Mouse (Mus musculus) liver, postnatal 0 days (tissue): ENCODE results near the gene Ankrd13a. TPM values are rescaled to one million over a fixed set of nuclear protein-coding genes. Genes with fewer than 3 reads are reported as not detected.
A peak's percentile ranks its signal among the peaks of the same experiment; 100 is the strongest.

Experiments
- ATAC-seq: fragments of 200-750 bp; cut with Nextera tagmentation; 2 replicates; pipeline ENCODE4 v1.8.0; 2017; ENCODE audit warnings: mild to moderate bottlenecking, moderate library complexity
- DNase-seq: peaks from one replicate; pipeline ENCODE4 v3.0.0-alpha.2; 2016
- H3K27ac ChIP-seq: fragments of 300-500 bp; sonication (generic); 2 replicates; pipeline ENCODE4 v1.5.1; 2014; ENCODE audit warnings: antibody characterized with exemption, moderate library complexity, mild to moderate bottlenecking, low read depth
- H3K27me3 ChIP-seq: fragments of 300-500 bp; sonication (generic); 2 replicates; pipeline ENCODE4 v1.6.1; 2014; ENCODE audit warnings: low read length, control low read depth, mixed read lengths; ENCODE audit not compliant: insufficient read depth
- H3K36me3 ChIP-seq: fragments of 300-500 bp; sonication (generic); replicated peaks from 2 replicates; pipeline ENCODE4 v1.6.1; 2014; ENCODE audit warnings: mild to moderate bottlenecking, control low read depth, low read length, moderate library complexity, mixed read lengths; ENCODE audit not compliant: insufficient read depth
- H3K4me1 ChIP-seq: fragments of 300-500 bp; sonication (generic); 2 replicates; pipeline ENCODE4 v1.6.1; 2014; ENCODE audit warnings: antibody characterized with exemption, mild to moderate bottlenecking, control low read depth; ENCODE audit not compliant: insufficient read depth
- H3K4me2 ChIP-seq: fragments of 300-500 bp; sonication (generic); 2 replicates; pipeline ENCODE4 v1.6.1; 2014; ENCODE audit warnings: low read depth, mild to moderate bottlenecking, low read length, moderate library complexity, mixed read lengths
- H3K4me3 ChIP-seq: fragments of 300-500 bp; sonication (generic); 2 replicates; pipeline ENCODE4 v1.5.1; 2014; ENCODE audit warnings: low read depth, low read length
- H3K9ac ChIP-seq: fragments of 300-500 bp; sonication (generic); replicated peaks from 2 replicates; pipeline ENCODE4 v1.6.1; 2014; ENCODE audit warnings: mild to moderate bottlenecking, moderate library complexity
- H3K9me3 ChIP-seq: fragments of 300-500 bp; sonication (generic); 2 replicates; pipeline ENCODE4 v1.6.1; 2016; ENCODE audit warnings: mild to moderate bottlenecking, control low read depth, low read length, mixed read lengths
- CTCF ChIP-seq: sonication (generic); IDR thresholded peaks from 2 replicates; pipeline ENCODE4 v1.5.1; 2016; ENCODE audit warnings: antibody characterized with exemption, low read depth
- EP300 ChIP-seq: IDR thresholded peaks from 2 replicates; pipeline ENCODE4 v1.6.1; 2016; ENCODE audit warnings: antibody characterized with exemption, low read depth, mild to moderate bottlenecking
- WGBS: fragments of 180-500 bp; shearing (Covaris S2); extraction: QIAGEN DNeasy Blood & Tissue Kit; methylation state at CpG from one replicate; pipeline ENCODE4 v1.1.7; 2014; ENCODE audit not compliant: insufficient replicate concordance; 5-methylcytosine and 5-hydroxymethylcytosine counted together
- polyA plus RNA-seq: library from polyadenylated mRNA; unstranded; fragments of >200 nt; fragmentation: Nextera tagmentation; extraction: Ambion mirVana; gene quantifications from 2 replicates; pipeline ENCODE4 v1.2.1, GENCODE M21; 2015

Ankrd13a gene
- polyA plus RNA-seq, 1 experiment from 2014 or later: 26.7 TPM

- DNase-seq: peak; percentile 60
- Histone ChIP-seq H3K27ac (peak overlapping the region; percentile 49), H3K4me1 (peaks cover 20% of the 10 kb centered on the region), H3K4me3 (no peak overlapping the region), H3K27me3 (no peaks in the 10 kb centered on the region), H3K4me2 (no peak overlapping the region), H3K36me3 (peaks cover 69% of the 10 kb centered on the region), H3K9me3 (no peaks in the 10 kb centered on the region), H3K9ac (no peak overlapping the region)
- peak; percentile 69 for ATAC-seq
- TF ChIP-seq EP300 (peak; percentile 29; the same call in 1 of the 2 replicates), CTCF (no peak)
- WGBS: 65% methylated on average over 7 of the region's 7 CpGs
These were observed 18.8 kb downstream of the Ankrd13a start for GRCm38 (mm10) chr5:114793317-114793716.

DNA sequence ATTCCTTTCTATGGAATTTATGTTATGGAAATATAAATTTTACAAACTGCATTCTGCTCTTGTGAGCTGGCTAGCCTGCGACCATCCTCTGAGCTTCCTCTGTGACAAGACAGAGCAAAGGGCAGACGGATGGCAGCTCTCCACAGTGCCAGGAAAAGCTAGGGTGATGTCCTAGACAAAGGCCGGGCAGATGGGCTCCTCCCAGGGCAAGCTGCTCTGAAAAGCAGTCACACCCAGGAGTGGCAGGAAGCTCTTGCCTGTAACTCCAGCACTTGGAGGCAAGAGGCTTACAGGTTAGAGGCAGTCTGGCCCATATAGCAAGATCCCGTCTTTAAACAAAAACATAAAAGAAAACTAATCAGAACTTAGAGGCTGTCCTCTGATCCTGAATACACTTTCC is 20.1 kb downstream of the Ankrd13a start:
- peak overlapping the region; percentile 61 for H3K27ac ChIP-seq
- peaks cover 20% of the 10 kb centered on the region for H3K4me1 ChIP-seq
- no peaks in the 10 kb centered on the region for H3K9me3 ChIP-seq
- H3K27me3 ChIP-seq: no peaks in the 10 kb centered on the region
- H3K36me3 ChIP-seq: peaks cover 65% of the 10 kb centered on the region
- WGBS: 71% methylated on average over 4 of the region's 4 CpGs
- ATAC-seq: no peak
- H3K9ac ChIP-seq: no peak overlapping the region
- H3K4me3 ChIP-seq: no peak overlapping the region
- no peak for DNase-seq
- no peak overlapping the region for H3K4me2 ChIP-seq
- TF ChIP-seq CTCF (no peak), EP300 (no peak)

GRCm38 (mm10) chr5:114795231-114795630 is 20.8 kb downstream of the Ankrd13a start:
- ATAC-seq (peak; percentile 67), DNase-seq (peak; percentile 52)
- Histone ChIP-seq H3K27ac (peak overlapping the region; percentile 61; the same call in 1 of the 2 replicates), H3K9me3 (no peaks in the 10 kb centered on the region), H3K9ac (no peak overlapping the region), H3K4me3 (no peak overlapping the region), H3K36me3 (peaks cover 66% of the 10 kb centered on the region), H3K4me2 (no peak overlapping the region), H3K27me3 (no peaks in the 10 kb centered on the region), H3K4me1 (peaks cover 20% of the 10 kb centered on the region)
- WGBS: 57% methylated on average over 9 of the region's 9 CpGs
- no peak for TF ChIP-seq CTCF
- no peak; the same call in 1 of the 2 replicates for TF ChIP-seq EP300

- no peaks in the 10 kb centered on the region for H3K27me3 ChIP-seq
- no peak overlapping the region for H3K9ac ChIP-seq
- no peak overlapping the region for H3K4me3 ChIP-seq
- no peaks in the 10 kb centered on the region for H3K9me3 ChIP-seq
- no peak for TF ChIP-seq EP300
- no peak for TF ChIP-seq CTCF
- peaks cover 20% of the 10 kb centered on the region for H3K4me1 ChIP-seq
- H3K36me3 ChIP-seq: peaks cover 70% of the 10 kb centered on the region
- 0 out of 2 replicates have a peak overlapping the region, but pooled peaks have one; percentile 6 for H3K27ac ChIP-seq
- WGBS: 77% methylated on average over 9 of the region's 9 CpGs
- DNase-seq: no peak
- no peak for ATAC-seq
- H3K4me2 ChIP-seq: no peak overlapping the region
These were observed 21.2 kb downstream of the Ankrd13a start for GRCm38 (mm10) chr5:114795653-114796052.

- peak; percentile 70 for ATAC-seq
- H3K4me2 ChIP-seq: peak overlapping the region; percentile 62
- peak overlapping the region; percentile 48; the same call in 1 of the 2 replicates for H3K27ac ChIP-seq
- peak; percentile 72 for DNase-seq
- peaks cover 20% of the 10 kb centered on the region for H3K4me1 ChIP-seq
- no peak overlapping the region for H3K9ac ChIP-seq
- 58% methylated on average over 40 of the region's 40 CpGs for WGBS
- TF ChIP-seq CTCF (no peak), EP300 (no peak)
- H3K4me3 ChIP-seq: peak overlapping the region; percentile 34
- peaks cover 64% of the 10 kb centered on the region for H3K36me3 ChIP-seq
- H3K9me3 ChIP-seq: no peaks in the 10 kb centered on the region
- H3K27me3 ChIP-seq: no peaks in the 10 kb centered on the region
These were observed 22.0 kb downstream of the Ankrd13a start for GRCm38 (mm10) chr5:114796299-114797012.

DNA sequence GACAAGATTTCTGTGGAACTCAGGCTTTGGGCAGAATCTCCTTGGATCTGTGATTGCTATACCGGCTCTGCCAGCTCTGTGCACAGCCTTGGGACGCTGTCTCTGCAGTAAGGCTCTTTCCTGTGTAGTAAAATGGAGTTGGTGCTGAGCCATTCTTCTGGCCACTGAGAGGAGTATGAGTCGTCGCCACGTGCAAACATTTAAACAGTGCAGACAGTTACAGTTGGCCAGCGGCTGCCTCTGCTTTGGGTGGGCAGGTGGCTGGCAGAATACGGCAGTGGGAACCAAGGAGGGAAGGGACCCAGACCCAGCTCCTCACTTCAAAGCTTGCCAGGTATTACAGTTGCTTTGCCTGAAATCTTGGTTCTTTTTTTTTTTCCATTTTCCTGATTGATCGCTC is 22.8 kb downstream of the Ankrd13a start:
- TF ChIP-seq EP300 (no peak), CTCF (no peak)
- no peak for ATAC-seq
- H3K9me3 ChIP-seq: no peaks in the 10 kb centered on the region

More for the DNA sequence above, 22.8 kb downstream of the Ankrd13a start:
- Histone ChIP-seq H3K36me3 (peaks cover 65% of the 10 kb centered on the region), H3K4me3 (no peak overlapping the region), H3K27ac (no peak overlapping the region), H3K4me1 (peaks cover 20% of the 10 kb centered on the region), H3K27me3 (no peaks in the 10 kb centered on the region), H3K4me2 (no peak overlapping the region), H3K9ac (no peak overlapping the region)
- DNase-seq: no peak
- 89% methylated on average over 8 of the region's 8 CpGs for WGBS
